Mouse (Mus musculus) neutrophil, adult 65 days (primary cell): ENCODE measurements around the gene Krr1. TPM values are rescaled to one million over a fixed set of nuclear protein-coding genes. Genes with fewer than 3 reads are reported as not detected.

ENCODE experiments used
- total RNA-seq: library from RNA; stranded (reverse); gene quantifications from 2 replicates; pipeline ENCODE4 v1.2.4, GENCODE M21; 2023

Krr1 gene
- 36.3 and 45.6 TPM in 2 replicates for total RNA-seq

DNA sequence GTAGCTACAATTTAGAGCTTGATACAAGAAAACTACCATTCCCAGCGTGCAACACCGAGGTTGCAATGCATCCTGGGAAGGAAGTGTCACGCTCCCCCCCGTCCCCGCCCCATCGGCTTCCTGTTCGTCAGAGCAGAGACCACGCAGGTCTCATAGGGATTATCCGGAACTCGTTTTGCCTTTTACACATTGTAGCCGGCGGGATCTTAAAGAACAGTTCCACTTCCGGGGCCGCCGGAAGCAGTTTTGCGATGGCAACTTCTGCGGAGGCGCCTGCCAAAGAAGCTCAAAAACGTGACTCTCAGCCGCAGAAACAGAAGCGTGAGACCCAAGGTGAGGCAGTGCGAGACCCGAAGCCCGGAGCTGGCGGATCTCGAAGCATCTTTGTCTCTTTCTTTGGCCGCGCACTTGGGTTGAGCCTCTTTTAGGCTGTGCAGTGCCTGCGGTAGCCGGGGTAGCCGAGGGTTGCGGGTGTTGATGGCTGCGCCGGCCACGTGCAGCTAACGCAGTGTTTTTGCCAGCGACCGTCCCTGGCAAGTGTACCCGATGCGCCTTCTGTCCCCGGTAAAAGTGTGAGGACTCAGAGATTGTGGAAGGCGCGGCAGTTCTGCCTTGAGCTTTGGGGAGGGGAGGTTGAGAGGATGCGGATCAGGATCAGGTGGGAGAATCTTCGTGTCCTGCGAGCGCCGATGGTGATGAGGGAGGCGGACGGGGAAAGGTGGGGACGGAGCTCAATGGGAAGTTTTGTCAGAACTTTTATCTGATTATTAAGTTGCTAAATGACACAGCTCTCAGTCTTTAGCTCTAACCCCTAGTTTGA is at the start of gene Krr1:
TSS of gene Krr1 (plus strand) at position 123 of the 820 bp plus-strand sequence.

DNA sequence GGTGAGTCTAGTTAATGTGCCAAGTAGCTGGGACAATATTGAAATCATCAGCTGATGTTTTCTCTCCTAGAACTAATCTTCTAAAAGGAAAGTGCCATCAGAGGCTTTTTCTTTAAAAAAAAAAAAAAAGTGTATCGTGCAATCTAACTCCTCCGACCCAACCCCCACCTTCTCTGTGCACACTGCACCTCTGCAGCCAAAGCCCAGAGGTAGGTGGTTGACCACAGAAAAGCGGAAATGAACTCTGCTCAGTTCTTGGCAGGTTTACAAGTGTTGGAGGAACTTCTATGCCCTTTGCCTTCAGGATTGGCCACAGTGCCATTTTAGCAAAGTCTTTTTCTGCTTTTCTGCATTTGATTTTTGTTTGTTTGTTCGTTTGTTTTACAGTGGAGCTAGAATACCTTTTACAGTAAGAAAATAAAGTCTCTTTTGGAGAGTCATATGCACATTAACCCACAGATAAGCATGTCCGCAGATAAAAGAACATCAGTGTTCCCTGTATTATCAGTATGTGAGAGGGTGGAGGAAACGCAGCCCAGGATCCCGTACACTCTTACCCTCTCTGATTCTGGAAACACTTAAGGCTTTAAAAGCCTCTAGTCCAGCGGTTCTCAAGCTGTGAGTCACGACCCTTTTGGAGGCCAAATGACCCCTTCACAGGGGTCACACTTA is 30.2 kb downstream of the Krr1 start, which contains the start of gene Glipr1:
TSS of gene Glipr1 (minus strand) at position 88 of the 672 bp plus-strand sequence.

Other genes starting within 250 kb of the Krr1 start
- gene Glipr1, start 30.0 kb downstream of the Krr1 start, total RNA-seq: 184 and 215 TPM in 2 replicates
- not detected in 2 replicates for gene Glipr1l1, start 87.5 kb downstream of the Krr1 start, total RNA-seq
- gene Glipr1l2, start 110.7 kb downstream of the Krr1 start, total RNA-seq: not detected in 2 replicates
- gene Glipr1l3, start 187.7 kb downstream of the Krr1 start, total RNA-seq: not detected in 2 replicates
- gene Caps2, start 191.0 kb downstream of the Krr1 start, total RNA-seq: not detected in 2 replicates